Mouse (Mus musculus) heart, embryonic 11.5 days (tissue): Measurements from ENCODE around the gene 1810009A15Rik. TPM values are rescaled to one million over a fixed set of nuclear protein-coding genes. Genes with fewer than 3 reads are reported as not detected.

Experiments used
- ATAC-seq: fragments of 200-750 bp; cut with Nextera tagmentation; replicated peaks from 2 replicates; pipeline ENCODE4 v1.8.0; 2017; ENCODE audit warnings: moderate library complexity; ENCODE audit not compliant: insufficient number of reproducible peaks, low FRiP score, low TSS enrichment
- H3K27ac ChIP-seq: fragments of 300-500 bp; sonication (generic); 2 replicates; pipeline ENCODE4 v1.5.1; 2014; ENCODE audit warnings: mild to moderate bottlenecking, low read depth, low read length
- H3K27me3 ChIP-seq: fragments of 300-500 bp; sonication (generic); 2 replicates; pipeline ENCODE4 v1.6.1; 2014; ENCODE audit warnings: mild to moderate bottlenecking, low read length, mixed read lengths; ENCODE audit not compliant: control insufficient read depth, insufficient read depth
- H3K36me3 ChIP-seq: fragments of 300-500 bp; sonication (generic); 2 replicates; pipeline ENCODE4 v1.6.1; 2014; ENCODE audit warnings: mild to moderate bottlenecking, low read length, moderate library complexity, mixed read lengths; ENCODE audit not compliant: control insufficient read depth, insufficient read depth
- H3K4me1 ChIP-seq: fragments of 300-500 bp; sonication (generic); 2 replicates; pipeline ENCODE4 v1.6.1; 2014; ENCODE audit warnings: low read length; ENCODE audit not compliant: control insufficient read depth, insufficient read depth
- H3K4me2 ChIP-seq: fragments of 300-500 bp; sonication (generic); 2 replicates; pipeline ENCODE4 v1.6.1; 2014; ENCODE audit warnings: mild to moderate bottlenecking, moderate library complexity
- H3K4me3 ChIP-seq: fragments of 300-500 bp; sonication (generic); 2 replicates; pipeline ENCODE4 v1.5.1; 2014; ENCODE audit warnings: low read depth, low read length
- H3K9ac ChIP-seq: fragments of 300-500 bp; sonication (generic); 2 replicates; pipeline ENCODE4 v1.6.1; 2014; ENCODE audit warnings: mild to moderate bottlenecking, low read depth, low read length, moderate library complexity
- H3K9me3 ChIP-seq: fragments of 300-500 bp; sonication (generic); replicated peaks from 2 replicates; pipeline ENCODE4 v1.6.1; 2016; ENCODE audit warnings: low read length; ENCODE audit not compliant: control insufficient read depth
- WGBS: fragments of 180-500 bp; shearing (Covaris S2); extraction: QIAGEN DNeasy Blood & Tissue Kit; methylation state at CpG from one replicate; pipeline ENCODE4 v1.1.7; 2014; ENCODE audit not compliant: insufficient replicate concordance; 5-methylcytosine and 5-hydroxymethylcytosine counted together
- microRNA-seq: library from miRNA; unstranded; fragments of <30 nt; microRNA quantifications from one replicate; pipeline ENCODE4, GENCODE M21; 2016; ENCODE audit warnings: borderline number of aligned reads
- polyA plus RNA-seq: library from polyadenylated mRNA; unstranded; fragments of >200 nt; fragmentation: Nextera tagmentation; extraction: Ambion mirVana; gene quantifications from 2 replicates; pipeline ENCODE4 v1.2.1, GENCODE M21; 2014

The 1810009A15Rik gene
- polyA plus RNA-seq, 1 experiment from 2014 or later = 77.5 TPM

DNA sequence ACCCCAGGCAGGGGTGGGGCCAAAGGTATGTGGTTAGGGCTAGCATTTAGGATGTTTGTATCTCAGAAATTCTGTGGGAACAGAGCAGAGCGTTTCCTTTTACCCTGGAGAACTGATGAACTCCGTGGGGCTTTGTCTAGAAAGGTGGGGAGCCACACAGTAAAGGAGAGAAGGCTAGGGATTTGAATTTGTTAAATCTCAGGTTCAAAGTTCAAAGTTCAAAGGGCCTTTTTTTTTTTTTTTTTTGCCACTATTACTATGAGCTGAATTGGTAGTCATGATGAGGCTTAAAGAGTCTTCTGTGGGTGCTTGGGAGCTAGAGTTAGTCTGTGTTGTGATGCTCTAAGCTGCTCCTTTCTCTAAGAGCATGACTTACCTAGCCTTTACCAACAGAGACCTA is 48.1 kb downstream of the 1810009A15Rik start:
- 88% methylated on average over 2 of the region's 2 CpGs for WGBS
- Histone ChIP-seq H3K27ac (no peak overlapping the region), H3K4me2 (no peak overlapping the region), H3K36me3 (peaks cover 10% of the 10 kb centered on the region), H3K9ac (no peak overlapping the region), H3K4me1 (peaks cover 8% of the 10 kb centered on the region; the same call in 1 of the 2 replicates), H3K4me3 (no peak overlapping the region), H3K27me3 (no peaks in the 10 kb centered on the region), H3K9me3 (no peaks in the 10 kb centered on the region)
- no peak for ATAC-seq

Small RNA genes lying within 50 kb of the gene (microRNA-seq; reads per million reads assigned to microRNA genes)
- gene Mir5136 = 0.27 reads per million

Other genes with a start within 250 kb of the 1810009A15Rik start
- 0.06 TPM in 1 of 2 replicates, not detected in the other for gene Chrm1, start 225.1 kb upstream of the 1810009A15Rik start, polyA plus RNA-seq
- gene Slc3a2, start 165.5 kb upstream of the 1810009A15Rik start, polyA plus RNA-seq = 82.6 and 87.8 TPM in 2 replicates
- 56.4 and 58.8 TPM in 2 replicates for gene Wdr74, start 153.0 kb upstream of the 1810009A15Rik start, polyA plus RNA-seq
- 0.99 and 2.2 TPM in 2 replicates for gene 1700092M07Rik, start 148.1 kb upstream of the 1810009A15Rik start, polyA plus RNA-seq
- 82.2 and 85.1 TPM in 2 replicates for gene Stx5a, start 147.4 kb upstream of the 1810009A15Rik start, polyA plus RNA-seq
- 126 and 138 TPM in 2 replicates for gene Nxf1, start 131.8 kb upstream of the 1810009A15Rik start, polyA plus RNA-seq
- gene Tmem223, start 117.9 kb upstream of the 1810009A15Rik start, polyA plus RNA-seq = 146 and 150 TPM in 2 replicates
- 63.9 and 69.9 TPM in 2 replicates for gene Tmem179b, start 114.4 kb upstream of the 1810009A15Rik start, polyA plus RNA-seq
- 12.8 and 14.3 TPM in 2 replicates for gene Taf6l, start 102.4 kb upstream of the 1810009A15Rik start, polyA plus RNA-seq
- 138 and 155 TPM in 2 replicates for gene Polr2g, start 90.3 kb upstream of the 1810009A15Rik start, polyA plus RNA-seq
- gene Zbtb3, start 86.3 kb upstream of the 1810009A15Rik start, polyA plus RNA-seq = 3.9 and 5.2 TPM in 2 replicates
- 32.3 and 34.0 TPM in 2 replicates for gene Ttc9c, start 69.5 kb upstream of the 1810009A15Rik start, polyA plus RNA-seq
- 4.6 and 6.1 TPM in 2 replicates for gene Hnrnpul2, start 68.8 kb upstream of the 1810009A15Rik start, polyA plus RNA-seq
- not detected in 2 replicates for gene AC129217.1, start 59.1 kb upstream of the 1810009A15Rik start, polyA plus RNA-seq
- 37.9 and 41.7 TPM in 2 replicates for gene Bscl2, start 51.4 kb upstream of the 1810009A15Rik start, polyA plus RNA-seq
- gene Gng3, start 49.7 kb upstream of the 1810009A15Rik start, polyA plus RNA-seq = 3.5 and 4.2 TPM in 2 replicates
- 0.33 and 0.44 TPM in 2 replicates for gene Lrrn4cl, start 38.1 kb upstream of the 1810009A15Rik start, polyA plus RNA-seq
- gene Ubxn1, start 17.4 kb upstream of the 1810009A15Rik start, polyA plus RNA-seq = 141 and 143 TPM in 2 replicates
- gene Uqcc3, start 7.9 kb upstream of the 1810009A15Rik start, polyA plus RNA-seq = 53.5 and 59.0 TPM in 2 replicates
- gene Lbhd1, start 5.1 kb upstream of the 1810009A15Rik start, polyA plus RNA-seq = 60.1 and 72.4 TPM in 2 replicates
- gene Gm49403, start 4.9 kb upstream of the 1810009A15Rik start, polyA plus RNA-seq = not detected in 2 replicates
- not detected in 2 replicates for gene Gm49416, start 73 bp downstream of the 1810009A15Rik start, polyA plus RNA-seq
- 19.2 and 24.6 TPM in 2 replicates for gene Ints5, start 4.2 kb downstream of the 1810009A15Rik start, polyA plus RNA-seq
- gene Ganab, start 9.2 kb downstream of the 1810009A15Rik start, polyA plus RNA-seq = 66.6 and 81.4 TPM in 2 replicates
- gene B3gat3, start 31.5 kb downstream of the 1810009A15Rik start, polyA plus RNA-seq = 33.2 and 35.9 TPM in 2 replicates
- 1.2 and 1.7 TPM in 2 replicates for gene Rom1, start 40.5 kb downstream of the 1810009A15Rik start, polyA plus RNA-seq
- 8.1 and 8.5 TPM in 2 replicates for gene Eml3, start 40.7 kb downstream of the 1810009A15Rik start, polyA plus RNA-seq
- 30.0 and 39.9 TPM in 2 replicates for gene Mta2, start 53.0 kb downstream of the 1810009A15Rik start, polyA plus RNA-seq
- 17.1 and 19.8 TPM in 2 replicates for gene Tut1, start 65.0 kb downstream of the 1810009A15Rik start, polyA plus RNA-seq
- 344 TPM in 2 replicates for gene Eef1g, start 78.2 kb downstream of the 1810009A15Rik start, polyA plus RNA-seq
- 15.1 and 17.4 TPM in 2 replicates for gene Ahnak, start 100.4 kb downstream of the 1810009A15Rik start, polyA plus RNA-seq
- not detected in 2 replicates for gene Scgb1a1, start 199.1 kb downstream of the 1810009A15Rik start, polyA plus RNA-seq
- gene Asrgl1, start 246.8 kb downstream of the 1810009A15Rik start, polyA plus RNA-seq = 8.4 and 12.2 TPM in 2 replicates